Mouse (Mus musculus): ENCODE measurements at regions not wholly inside any gene's neighbourhood (a gene's known extent, or its start where the extent isn't known, plus 50 kb on each side); places are given as distances from the start of the nearest gene placed in this dataset.

DNA sequence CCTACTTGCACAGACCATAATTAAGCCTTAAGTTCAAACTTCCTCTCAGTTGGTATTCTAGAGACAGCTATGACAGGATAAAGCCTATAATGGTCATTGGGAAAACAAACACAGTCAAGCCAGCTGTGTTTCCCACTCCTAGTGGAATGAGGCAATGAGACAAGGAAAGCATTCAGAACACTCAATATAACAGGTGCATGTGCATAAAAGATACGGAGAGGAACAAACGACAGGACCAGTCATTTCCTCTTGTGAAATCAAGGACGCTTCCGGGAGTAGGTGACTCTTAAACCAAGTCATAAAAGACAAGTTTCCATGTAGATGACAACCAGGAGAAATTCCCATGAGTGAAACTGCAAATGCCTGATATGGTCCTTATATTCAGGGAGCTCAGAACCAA lies 232.1 kb upstream of the Gm26657 start:
- in situ Hi-C loops (cut with MboI; ENCODE audit: low pct_ligation_motif_present, low pct_unique_long_range_greater_than_20kb, low sequenced_read_pairs), result no loop called here
- peaks cover 3% of the 10 kb centered on the region for H3K9me3 ChIP-seq (replicated peaks; ENCODE audit: low read length)
- H3K4me3 ChIP-seq (replicated peaks in 1 of 3; ENCODE audit: low read depth in 2 of 3, low read length in 2 of 3, poor library complexity in 1 of 3), result no peak overlapping the region
- no peak for DNase-seq (ENCODE audit: extremely low read depth)
- H3K79me2 ChIP-seq (replicated peaks; ENCODE audit: control insufficient read depth, extremely low read depth, insufficient read depth, poor library complexity, severe bottlenecking), result no peaks in the 10 kb centered on the region
- H3K27me3 ChIP-seq (replicated peaks), result no peaks in the 10 kb centered on the region
- no peaks in the 10 kb centered on the region for H3K36me3 ChIP-seq (replicated peaks in 1 of 2; ENCODE audit: control insufficient read depth in 1 of 2, insufficient read depth in 1 of 2, low read length in 1 of 2)
- H3K27ac ChIP-seq (ENCODE audit: insufficient read depth, low read depth), result no peak overlapping the region
- TF ChIP-seq IRF4 (IDR thresholded peaks at IDR 0.05; ENCODE audit: low read depth, low read length) (no peak), RAD21 (IDR thresholded peaks at IDR 0.05; ENCODE audit: low read depth, low read length) (no peak), ZMIZ1 (IDR thresholded peaks at IDR 0.05; ENCODE audit: low read depth, low read length) (no peak), MAFK (IDR thresholded peaks at IDR 0.05; ENCODE audit: insufficient replicate concordance, low read length) (no peak)
- dilution Hi-C loops (cut with MboI; ENCODE audit: extremely low pct_ligation_motif_present, extremely low pct_unique_long_range_greater_than_20kb, low sequenced_read_pairs), result no loop called here
- H3K4me2 ChIP-seq (ENCODE audit: insufficient read depth, low read depth, poor library complexity, severe bottlenecking), result no peak overlapping the region
- no peak overlapping the region for H3K9ac ChIP-seq (ENCODE audit: insufficient read depth, low read depth)
- H3K4me1 ChIP-seq (ENCODE audit: control insufficient read depth in 1 of 2, insufficient read depth in 2 of 2), result peaks cover 6 to 12% of the 10 kb centered on the region in 2 experiments; a peak in 3 of 4 replicates

DNA sequence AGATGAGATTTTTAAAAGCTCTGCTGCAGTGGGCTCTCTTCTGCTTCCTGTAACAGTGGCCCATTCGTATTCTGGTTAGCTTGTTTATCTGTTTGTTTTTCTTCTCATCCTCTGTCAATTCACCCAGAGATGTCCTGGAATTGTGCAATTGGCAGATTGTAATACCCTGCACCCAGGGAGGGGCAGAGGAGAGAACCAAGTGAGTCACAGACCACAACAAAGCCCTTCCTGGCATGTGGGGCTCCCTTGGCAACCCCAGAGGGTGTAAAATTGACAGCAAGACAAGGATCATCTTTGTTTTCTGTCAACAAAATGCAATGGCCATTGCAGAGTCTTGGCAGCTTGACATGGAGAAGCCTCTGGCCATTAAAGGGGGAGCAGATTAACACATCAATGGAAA lies 233.1 kb upstream of the Gm26657 start:
- H3K9me3 ChIP-seq (replicated peaks; ENCODE audit: low read length), result peaks cover 3% of the 10 kb centered on the region
- no peak overlapping the region for H3K4me2 ChIP-seq (ENCODE audit: insufficient read depth, low read depth, poor library complexity, severe bottlenecking)
- no peaks in the 10 kb centered on the region for H3K36me3 ChIP-seq (replicated peaks in 1 of 2; ENCODE audit: control insufficient read depth in 1 of 2, insufficient read depth in 1 of 2, low read length in 1 of 2)
- dilution Hi-C loops (cut with MboI; ENCODE audit: extremely low pct_ligation_motif_present, extremely low pct_unique_long_range_greater_than_20kb, low sequenced_read_pairs) (no loop called here), in situ Hi-C loops (cut with MboI; ENCODE audit: low pct_ligation_motif_present, low pct_unique_long_range_greater_than_20kb, low sequenced_read_pairs) (no loop called here)
- TF ChIP-seq USF1 (IDR thresholded peaks at IDR 0.05; ENCODE audit: low read depth, low read length), result no peak
- no peak for TF ChIP-seq MYC (IDR thresholded peaks at IDR 0.05; ENCODE audit: low read depth, low read length)
- TF ChIP-seq POLR2AphosphoS2 (IDR thresholded peaks at IDR 0.05; ENCODE audit: low read depth, low read length), result no peak
- TF ChIP-seq EP300 (IDR thresholded peaks at IDR 0.05; ENCODE audit: low read length), result no peak
- no peak for TF ChIP-seq MAZ (IDR thresholded peaks at IDR 0.05; ENCODE audit: low read depth, low read length)
- no peak for TF ChIP-seq E2F4 (IDR thresholded peaks at IDR 0.05; ENCODE audit: insufficient replicate concordance, low read depth, low read length)
- no peak for TF ChIP-seq ZMIZ1 (IDR thresholded peaks at IDR 0.05; ENCODE audit: low read depth, low read length)
- no peak for TF ChIP-seq USF2 (conservative IDR thresholded peaks at IDR 0.05; ENCODE audit: low read depth, low read length)
- TF ChIP-seq MEF2A (IDR thresholded peaks at IDR 0.05; ENCODE audit: borderline replicate concordance, low read depth, low read length), result no peak
- TF ChIP-seq ZNF384 (IDR thresholded peaks at IDR 0.05; ENCODE audit: low read depth, low read length), result no peak
- no peak overlapping the region for H3K27ac ChIP-seq (ENCODE audit: insufficient read depth, low read depth)
- H3K4me1 ChIP-seq (ENCODE audit: control insufficient read depth in 1 of 2, insufficient read depth in 2 of 2), result peaks cover 6 to 17% of the 10 kb centered on the region in 2 experiments; a peak in 3 of 4 replicates
- DNase-seq (ENCODE audit: extremely low read depth), result no peak
- no peaks in the 10 kb centered on the region for H3K79me2 ChIP-seq (replicated peaks; ENCODE audit: control insufficient read depth, extremely low read depth, insufficient read depth, poor library complexity, severe bottlenecking)
- H3K4me3 ChIP-seq (replicated peaks in 1 of 3; ENCODE audit: low read depth in 2 of 3, low read length in 2 of 3, poor library complexity in 1 of 3), result no peak overlapping the region
- no peak overlapping the region for H3K9ac ChIP-seq (ENCODE audit: insufficient read depth, low read depth)
- H3K27me3 ChIP-seq (replicated peaks), result no peaks in the 10 kb centered on the region

DNA sequence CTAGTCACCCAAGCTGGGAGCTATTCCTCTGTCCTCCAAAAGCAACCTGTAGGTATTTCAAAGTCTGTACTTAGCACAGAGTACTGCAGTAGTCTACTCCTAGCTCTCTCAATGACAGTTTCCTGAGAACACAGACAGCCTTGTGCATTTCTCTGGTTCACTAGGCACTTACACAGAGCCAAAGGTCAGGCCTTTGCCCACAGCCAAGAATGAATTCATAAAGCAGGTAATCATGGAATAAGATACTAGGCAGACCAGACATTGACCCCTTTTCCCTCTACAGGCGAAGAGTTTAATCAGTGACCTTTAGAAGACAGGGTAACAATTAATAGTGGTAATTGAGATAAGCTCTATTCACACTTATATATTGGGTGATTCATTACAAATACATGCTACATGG lies 233.8 kb upstream of the Gm26657 start:
- dilution Hi-C loops (cut with MboI; ENCODE audit: extremely low pct_ligation_motif_present, extremely low pct_unique_long_range_greater_than_20kb, low sequenced_read_pairs) (no loop called here), in situ Hi-C loops (cut with MboI; ENCODE audit: low pct_ligation_motif_present, low pct_unique_long_range_greater_than_20kb, low sequenced_read_pairs) (no loop called here)

More for the DNA sequence above, 233.8 kb upstream of the Gm26657 start:
- Histone ChIP-seq H3K79me2 (replicated peaks; ENCODE audit: control insufficient read depth, extremely low read depth, insufficient read depth, poor library complexity, severe bottlenecking) (no peaks in the 10 kb centered on the region), H3K4me1 (ENCODE audit: control insufficient read depth in 1 of 2, insufficient read depth in 2 of 2) (peaks cover 6 to 17% of the 10 kb centered on the region in 2 experiments; a peak in 3 of 4 replicates), H3K4me2 (ENCODE audit: insufficient read depth, low read depth, poor library complexity, severe bottlenecking) (no peak overlapping the region), H3K27me3 (replicated peaks) (no peaks in the 10 kb centered on the region), H3K36me3 (replicated peaks in 1 of 2; ENCODE audit: control insufficient read depth in 1 of 2, insufficient read depth in 1 of 2, low read length in 1 of 2) (no peaks in the 10 kb centered on the region), H3K9me3 (replicated peaks; ENCODE audit: low read length) (peaks cover 3% of the 10 kb centered on the region), H3K27ac (ENCODE audit: insufficient read depth, low read depth) (no peak overlapping the region), H3K9ac (ENCODE audit: insufficient read depth, low read depth) (no peak overlapping the region), H3K4me3 (replicated peaks in 1 of 3; ENCODE audit: low read depth in 2 of 3, low read length in 2 of 3, poor library complexity in 1 of 3) (no peak overlapping the region)
- no peak for DNase-seq (ENCODE audit: extremely low read depth)
- TF ChIP-seq RCOR1 (conservative IDR thresholded peaks at IDR 0.05; ENCODE audit: low read depth, low read length) (no peak), IRF4 (IDR thresholded peaks at IDR 0.05; ENCODE audit: low read depth, low read length) (no peak), MAFK (IDR thresholded peaks at IDR 0.05; ENCODE audit: insufficient replicate concordance, low read length) (no peak), CHD1 (IDR thresholded peaks at IDR 0.05; ENCODE audit: low read depth, low read length) (no peak), ZNF384 (IDR thresholded peaks at IDR 0.05; ENCODE audit: low read depth, low read length) (no peak), MYC (IDR thresholded peaks at IDR 0.05; ENCODE audit: low read depth, low read length) (no peak), POLR2AphosphoS2 (IDR thresholded peaks at IDR 0.05; ENCODE audit: low read depth, low read length) (no peak), CTCF (conservative IDR thresholded peaks at IDR 0.05 in 1 of 2, IDR thresholded peaks at IDR 0.05 in 1 of 2; ENCODE audit: low read depth in 2 of 2, low read length in 2 of 2) (no peak), BHLHE40 (IDR thresholded peaks at IDR 0.05; ENCODE audit: low read depth, low read length) (no peak), MAZ (IDR thresholded peaks at IDR 0.05; ENCODE audit: low read depth, low read length) (no peak), USF1 (IDR thresholded peaks at IDR 0.05; ENCODE audit: low read depth, low read length) (no peak)

All from CH12.LX (cell line).